Mouse (Mus musculus) forebrain, embryonic 12.5 days (tissue): ENCODE measurements around the gene Zdhhc6. TPM values are rescaled to one million over a fixed set of nuclear protein-coding genes. Genes with fewer than 3 reads are reported as not detected.

Experiments
- ATAC-seq: fragments of 200-750 bp; cut with Nextera tagmentation; 2 replicates; pipeline ENCODE4 v1.8.0; 2017; ENCODE audit warnings: moderate TSS enrichment; ENCODE audit not compliant: low FRiP score
- H3K27ac ChIP-seq: fragments of 300-500 bp; sonication (generic); 2 replicates; pipeline ENCODE4 v1.5.1; 2016; ENCODE audit warnings: mild to moderate bottlenecking
- H3K27me3 ChIP-seq: fragments of 300-500 bp; sonication (generic); 2 replicates; pipeline ENCODE4 v1.6.1; 2016; ENCODE audit warnings: mild to moderate bottlenecking
- H3K36me3 ChIP-seq: fragments of 300-500 bp; sonication (generic); replicated peaks from 2 replicates; pipeline ENCODE4 v1.6.1; 2016; ENCODE audit warnings: mild to moderate bottlenecking
- H3K4me1 ChIP-seq: fragments of 300-500 bp; sonication (generic); 2 replicates; pipeline ENCODE4 v1.6.1; 2016
- H3K4me2 ChIP-seq: fragments of 300-500 bp; sonication (generic); 2 replicates; pipeline ENCODE4 v1.6.1; 2016; ENCODE audit warnings: mild to moderate bottlenecking, moderate library complexity
- H3K4me3 ChIP-seq: fragments of 300-500 bp; sonication (generic); replicated peaks from 2 replicates; pipeline ENCODE4 v1.5.1; 2016; ENCODE audit warnings: mild to moderate bottlenecking
- H3K9ac ChIP-seq: fragments of 300-500 bp; sonication (generic); 2 replicates; pipeline ENCODE4 v1.6.1; 2016; ENCODE audit warnings: mild to moderate bottlenecking
- H3K9me3 ChIP-seq: fragments of 300-500 bp; sonication (generic); 2 replicates; pipeline ENCODE4 v1.6.1; 2016
- WGBS: fragments of 180-500 bp; shearing (Covaris S2); methylation state at CpG from one replicate; pipeline ENCODE4 v1.1.7; 2016; 5-methylcytosine and 5-hydroxymethylcytosine counted together
- polyA plus RNA-seq: library from polyadenylated mRNA; unstranded; fragments of >200 nt; fragmentation: Nextera tagmentation; extraction: Ambion mirVana; gene quantifications from 2 replicates; pipeline ENCODE4 v1.2.1, GENCODE M21; 2016

Gene Zdhhc6
- polyA plus RNA-seq, 1 experiment from 2014 or later: 97.7 TPM

DNA sequence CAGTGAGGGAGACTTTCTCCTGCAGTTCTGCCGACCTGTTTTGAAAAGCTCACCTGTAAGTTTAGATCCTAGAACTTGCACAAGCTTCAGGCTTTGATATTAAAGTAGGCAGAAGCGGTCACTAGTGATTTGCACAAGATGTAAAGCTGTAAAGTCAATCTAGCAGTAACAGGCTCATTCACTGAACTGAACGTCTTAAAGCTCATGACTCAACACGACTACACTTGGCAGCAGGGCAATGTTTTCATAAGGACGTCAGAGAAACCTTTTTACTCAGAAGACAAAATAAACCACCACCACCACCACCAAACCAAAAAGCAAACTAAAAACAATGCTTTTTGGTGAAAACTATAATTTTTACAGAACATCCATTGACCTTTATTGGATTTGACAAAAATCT, 17.9 kb downstream of the Zdhhc6 start:
- WGBS: 90% methylated on average over 5 of the region's 5 CpGs
- H3K4me3 ChIP-seq: no peak overlapping the region
- H3K27me3 ChIP-seq: no peaks in the 10 kb centered on the region
- H3K4me2 ChIP-seq: no peak overlapping the region
- no peaks in the 10 kb centered on the region for H3K9me3 ChIP-seq
- peaks cover 65% of the 10 kb centered on the region for H3K36me3 ChIP-seq
- H3K9ac ChIP-seq: no peak overlapping the region
- peaks cover 5% of the 10 kb centered on the region for H3K4me1 ChIP-seq
- H3K27ac ChIP-seq: no peak overlapping the region
- no peak for ATAC-seq

DNA sequence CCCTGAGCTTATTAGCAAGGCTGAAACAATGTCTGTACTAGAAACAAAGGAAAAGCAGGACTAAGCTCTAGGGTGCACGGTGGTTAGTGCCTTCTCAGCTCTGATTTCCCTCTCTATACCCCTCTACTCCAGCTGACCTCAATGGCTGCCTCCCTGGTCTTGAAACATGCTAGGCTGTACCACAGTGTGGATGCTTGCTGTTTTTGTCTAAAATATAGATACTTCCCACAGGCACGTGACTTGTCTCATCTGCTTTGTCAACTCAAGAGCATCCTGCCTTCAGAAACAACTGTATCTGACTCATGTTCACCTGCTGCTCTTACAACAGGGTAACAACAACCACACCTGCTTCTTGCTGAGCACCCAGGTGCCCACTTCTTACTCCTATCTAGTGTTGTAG, 18.3 kb downstream of the Zdhhc6 start:
- peaks cover 60% of the 10 kb centered on the region for H3K36me3 ChIP-seq
- H3K27ac ChIP-seq: no peak overlapping the region
- H3K9ac ChIP-seq: no peak overlapping the region

DNA sequence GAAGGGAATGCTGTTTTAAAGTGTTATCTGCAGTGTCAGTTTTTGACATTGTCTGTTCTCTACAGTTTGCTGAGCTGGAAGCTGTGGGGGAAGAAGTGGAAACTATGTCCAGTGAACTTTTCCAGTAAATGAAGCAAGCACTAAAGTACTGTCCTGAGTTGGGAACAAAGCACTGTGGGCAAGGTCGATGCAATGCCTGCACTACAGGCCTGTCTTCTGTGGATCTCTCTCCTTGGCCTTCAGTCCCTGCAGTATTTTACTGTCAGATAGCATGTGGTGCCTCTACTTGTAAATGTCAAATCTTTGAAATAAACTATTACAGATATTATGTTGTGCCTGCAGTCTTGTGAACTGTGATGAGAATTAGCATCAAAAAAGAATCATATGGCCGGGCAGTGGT, 19.5 kb downstream of the Zdhhc6 start:
- H3K9ac ChIP-seq: no peak overlapping the region
- H3K36me3 ChIP-seq: peaks cover 49% of the 10 kb centered on the region
- 90% methylated on average over 2 of the region's 2 CpGs for WGBS
- no peak overlapping the region for H3K4me2 ChIP-seq
- H3K27ac ChIP-seq: no peak overlapping the region
- H3K4me1 ChIP-seq: peaks cover 7% of the 10 kb centered on the region
- no peaks in the 10 kb centered on the region for H3K27me3 ChIP-seq
- no peaks in the 10 kb centered on the region for H3K9me3 ChIP-seq
- no peak overlapping the region for H3K4me3 ChIP-seq
- ATAC-seq: no peak

More for the DNA sequence above, 18.3 kb downstream of the Zdhhc6 start:
- WGBS: 91% methylated on average over 2 of the region's 2 CpGs
- Histone ChIP-seq H3K27me3 (no peaks in the 10 kb centered on the region), H3K9me3 (no peaks in the 10 kb centered on the region), H3K4me2 (no peak overlapping the region), H3K4me1 (peaks cover 7% of the 10 kb centered on the region), H3K4me3 (no peak overlapping the region)
- ATAC-seq: no peak

DNA sequence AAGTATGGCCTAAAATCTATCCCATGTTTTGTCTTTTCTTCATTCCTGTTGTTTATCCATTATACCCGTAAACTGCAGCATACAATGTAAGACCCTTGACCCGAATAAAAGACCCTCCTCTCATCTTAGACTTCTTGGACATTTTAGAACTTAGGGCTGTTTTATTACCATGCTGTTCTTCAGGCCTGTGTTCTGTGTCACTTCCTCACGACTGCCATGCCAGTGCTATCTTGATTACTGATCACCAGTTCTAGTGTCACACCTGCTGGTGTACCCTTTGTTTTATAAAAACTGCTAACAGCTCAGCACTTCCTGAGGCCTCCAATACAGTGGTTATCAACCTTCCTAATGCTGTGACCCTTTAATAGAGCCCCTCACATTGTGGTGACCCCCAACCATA, 20.3 kb downstream of the Zdhhc6 start:
- Histone ChIP-seq H3K9ac (no peak overlapping the region), H3K36me3 (peaks cover 42% of the 10 kb centered on the region), H3K27ac (no peak overlapping the region), H3K4me3 (no peak overlapping the region), H3K27me3 (no peaks in the 10 kb centered on the region), H3K9me3 (no peaks in the 10 kb centered on the region), H3K4me1 (peaks cover 7% of the 10 kb centered on the region), H3K4me2 (no peak overlapping the region)
- 87% methylated on average over 3 of the region's 3 CpGs for WGBS
- no peak for ATAC-seq

DNA sequence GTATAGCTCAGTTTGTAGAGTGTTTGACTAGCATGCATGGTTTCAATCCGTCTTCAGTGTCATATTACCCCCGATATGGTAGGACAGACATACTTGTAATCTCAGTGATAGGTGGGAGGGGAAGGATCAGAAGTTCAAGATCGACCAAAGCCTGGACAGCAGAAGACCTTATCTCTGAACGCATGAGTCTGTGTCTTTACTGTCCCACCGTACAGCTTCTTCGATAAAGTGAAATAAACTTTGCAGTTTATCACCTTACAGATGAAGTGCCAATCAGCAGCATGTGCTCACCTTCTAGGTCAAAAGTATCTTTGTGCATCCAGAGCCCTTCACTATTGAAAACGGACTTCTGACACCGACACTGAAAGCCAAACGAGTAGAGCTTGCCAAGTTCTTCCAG, 20.8 kb downstream of the Zdhhc6 start:
- Histone ChIP-seq H3K4me3 (no peak overlapping the region), H3K9me3 (no peaks in the 10 kb centered on the region), H3K27me3 (no peaks in the 10 kb centered on the region), H3K27ac (no peak overlapping the region), H3K9ac (no peak overlapping the region), H3K4me2 (no peak overlapping the region), H3K4me1 (peaks cover 7% of the 10 kb centered on the region), H3K36me3 (peaks cover 40% of the 10 kb centered on the region)
- WGBS: 93% methylated on average over 9 of the region's 9 CpGs
- no peak for ATAC-seq

DNA sequence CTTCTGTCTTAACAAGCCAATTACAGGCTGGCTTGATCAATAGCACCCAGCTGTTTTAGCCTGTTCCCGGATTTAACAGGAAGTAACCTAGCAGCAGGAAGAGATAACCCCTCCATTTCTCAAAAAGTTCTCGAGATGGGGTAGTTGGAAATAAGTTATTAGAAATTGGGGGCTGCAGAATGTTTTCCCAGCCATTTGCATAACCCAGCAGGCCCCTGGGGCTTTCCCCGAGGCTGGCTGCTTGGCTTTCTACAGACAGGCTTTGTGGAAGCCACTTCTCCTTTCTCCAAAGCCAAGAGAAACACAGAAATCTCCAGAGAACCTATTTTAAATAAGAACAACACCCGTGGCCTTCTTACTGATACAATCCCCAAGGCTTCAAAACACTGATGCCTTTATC, 22.7 kb downstream of the Zdhhc6 start:
- ATAC-seq: no peak
- Histone ChIP-seq H3K9ac (no peak overlapping the region), H3K4me2 (no peak overlapping the region), H3K27me3 (no peaks in the 10 kb centered on the region), H3K36me3 (peaks cover 41% of the 10 kb centered on the region), H3K27ac (no peak overlapping the region), H3K9me3 (no peaks in the 10 kb centered on the region), H3K4me1 (peaks cover 7% of the 10 kb centered on the region), H3K4me3 (no peak overlapping the region)
- 13% methylated on average over 4 of the region's 4 CpGs for WGBS

DNA sequence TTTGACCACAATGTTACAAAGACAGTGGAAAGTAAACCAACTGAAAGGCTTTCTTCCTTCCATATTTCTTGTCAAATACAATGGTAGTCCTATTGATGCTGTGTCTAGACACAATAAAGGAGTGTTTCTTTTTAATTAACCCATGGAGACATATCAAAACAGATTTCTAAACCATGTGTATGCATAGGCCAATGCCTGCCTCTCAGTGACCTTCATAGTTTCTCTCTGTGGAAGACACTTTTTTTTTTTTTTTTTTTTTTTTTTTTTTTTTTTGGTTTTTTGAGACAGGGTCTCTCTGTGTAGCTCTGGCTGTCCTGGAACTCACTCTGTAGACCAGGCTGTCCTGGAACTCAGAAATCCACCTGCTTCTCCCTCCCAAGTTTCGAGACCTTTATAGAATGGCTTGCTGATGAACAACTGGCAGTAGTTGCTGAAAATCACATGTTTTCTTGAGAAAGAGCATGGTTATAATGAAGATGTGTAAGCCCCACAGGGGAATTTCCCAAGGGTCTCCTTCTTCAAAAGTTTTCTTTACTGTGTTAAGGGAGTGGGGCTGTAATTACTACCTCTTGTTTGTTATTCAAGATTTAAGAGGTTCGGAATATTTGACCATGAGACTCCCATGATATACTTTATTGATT, 23.5 kb downstream of the Zdhhc6 start:
- no peak for ATAC-seq
- Histone ChIP-seq H3K4me1 (peaks cover 7% of the 10 kb centered on the region), H3K9me3 (no peaks in the 10 kb centered on the region), H3K27ac (no peak overlapping the region), H3K27me3 (no peaks in the 10 kb centered on the region), H3K9ac (no peak overlapping the region), H3K4me2 (no peak overlapping the region), H3K36me3 (peaks cover 35% of the 10 kb centered on the region), H3K4me3 (no peak overlapping the region)
- WGBS: 84% methylated on average over 2 of the region's 2 CpGs

DNA sequence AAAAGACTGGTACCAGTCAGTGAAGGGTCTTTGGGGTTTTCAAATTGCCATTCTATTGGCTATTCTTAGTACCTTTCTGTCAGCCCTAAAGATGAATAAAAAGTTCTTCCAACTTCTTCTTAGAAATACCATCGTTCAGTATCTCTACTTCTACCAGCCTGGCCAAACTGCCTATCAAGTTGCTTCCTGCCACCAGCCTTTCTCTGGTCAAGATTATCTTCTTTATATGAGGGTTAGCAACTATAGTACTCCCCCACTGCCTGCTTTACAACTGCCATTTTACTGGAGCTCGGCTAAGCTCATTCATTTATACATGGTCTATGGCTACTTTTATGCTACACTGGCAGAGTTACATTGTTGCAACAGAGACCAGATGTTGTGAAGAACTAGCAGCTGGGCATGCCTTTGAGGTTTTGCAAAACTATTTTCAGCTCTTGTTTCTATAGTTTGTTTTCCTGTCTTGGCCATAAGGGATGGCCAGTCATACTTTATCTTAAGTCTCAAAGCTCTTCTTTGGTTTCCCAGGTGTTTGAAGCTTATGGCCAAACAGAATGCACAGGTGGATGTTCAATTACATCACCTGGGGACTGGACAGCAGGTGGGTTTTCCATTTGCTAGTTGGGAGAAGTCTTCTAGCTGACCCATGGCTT, 25.1 kb downstream of the Zdhhc6 start:
- no peaks in the 10 kb centered on the region for H3K9me3 ChIP-seq
- peaks cover 7% of the 10 kb centered on the region for H3K4me1 ChIP-seq
- no peak for ATAC-seq
- no peak overlapping the region for H3K4me3 ChIP-seq
- no peak overlapping the region for H3K4me2 ChIP-seq
- H3K36me3 ChIP-seq: peaks cover 23% of the 10 kb centered on the region; the same call in 1 of the 2 replicates
- 87% methylated on average over 2 of the region's 2 CpGs for WGBS
- H3K27me3 ChIP-seq: no peaks in the 10 kb centered on the region
- H3K27ac ChIP-seq: no peak overlapping the region
- no peak overlapping the region for H3K9ac ChIP-seq

DNA sequence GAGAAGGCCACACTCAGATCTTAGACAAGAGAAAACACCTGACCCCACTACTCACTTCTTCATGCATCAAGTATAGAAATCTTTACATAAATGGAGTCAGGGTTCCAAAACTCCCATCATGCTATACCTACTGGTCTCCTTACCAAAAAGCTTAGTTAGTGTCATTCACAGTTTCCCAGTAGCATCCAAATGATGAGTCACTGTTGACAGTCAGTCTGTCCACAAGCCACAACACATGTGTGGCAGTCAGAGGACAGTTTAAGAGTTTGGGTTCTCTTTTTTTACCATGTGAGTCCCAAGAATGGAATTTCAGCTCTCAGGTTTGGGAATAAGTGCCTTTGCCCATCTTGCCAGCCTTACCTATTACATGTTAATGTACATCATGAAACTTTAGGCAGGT, 26.9 kb downstream of the Zdhhc6 start:
- no peaks in the 10 kb centered on the region for H3K9me3 ChIP-seq
- peaks cover 7% of the 10 kb centered on the region for H3K4me1 ChIP-seq
- H3K9ac ChIP-seq: no peak overlapping the region
- no peak overlapping the region for H3K27ac ChIP-seq
- H3K4me3 ChIP-seq: no peak overlapping the region
- no peaks in the 10 kb centered on the region for H3K27me3 ChIP-seq
- ATAC-seq: no peak
- peaks cover 13% of the 10 kb centered on the region; the same call in 1 of the 2 replicates for H3K36me3 ChIP-seq
- H3K4me2 ChIP-seq: no peak overlapping the region

DNA sequence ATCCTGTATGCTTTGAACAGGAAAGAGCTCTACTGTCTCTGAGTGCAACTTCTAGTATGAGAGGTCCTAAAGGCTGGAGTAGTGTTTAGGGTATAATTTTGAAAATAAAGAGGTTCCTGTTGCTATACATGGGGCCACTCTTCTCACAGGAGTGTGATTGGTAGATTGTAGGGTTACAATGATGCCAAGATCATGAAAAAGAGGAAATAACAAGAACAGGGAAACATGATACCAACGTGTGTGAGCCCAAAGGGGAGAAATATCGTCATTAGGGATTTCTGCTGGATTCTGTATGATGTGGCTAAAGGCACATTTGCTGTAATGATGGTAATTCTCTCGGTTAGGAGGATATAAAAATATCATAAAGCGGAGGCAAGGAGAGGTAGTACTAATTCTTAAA, 29.8 kb downstream of the Zdhhc6 start:
- 93% methylated on average over 4 of the region's 4 CpGs for WGBS
- no peak overlapping the region for H3K9ac ChIP-seq
- no peak overlapping the region for H3K4me3 ChIP-seq
- no peak for ATAC-seq
- H3K27ac ChIP-seq: no peak overlapping the region
- no peaks in the 10 kb centered on the region for H3K4me1 ChIP-seq
- H3K9me3 ChIP-seq: no peaks in the 10 kb centered on the region
- no peak overlapping the region for H3K4me2 ChIP-seq
- H3K27me3 ChIP-seq: no peaks in the 10 kb centered on the region
- H3K36me3 ChIP-seq: peaks cover 18% of the 10 kb centered on the region; the same call in 1 of the 2 replicates

DNA sequence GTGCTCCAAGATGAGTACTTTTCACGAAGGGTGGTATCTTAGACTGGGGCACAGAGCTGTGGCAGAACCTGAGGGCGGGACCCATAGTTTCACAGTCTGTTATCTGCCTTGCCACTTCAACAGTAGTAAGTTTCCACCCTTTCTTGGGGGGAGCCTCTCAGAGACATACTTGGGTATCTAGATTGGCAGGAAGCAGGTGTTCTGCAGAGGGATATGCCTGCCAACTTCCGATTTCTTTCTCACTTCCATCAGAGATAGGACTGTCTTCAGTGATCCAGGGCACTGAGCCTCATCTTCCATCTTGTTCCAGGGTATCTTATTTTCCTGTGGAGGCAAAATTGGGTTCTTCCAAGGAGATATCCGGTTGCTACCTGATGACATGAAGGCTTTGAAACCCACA, 31.7 kb downstream of the Zdhhc6 start:
- Histone ChIP-seq H3K27ac (no peak overlapping the region), H3K36me3 (peaks cover 17% of the 10 kb centered on the region; the same call in 1 of the 2 replicates), H3K9ac (no peak overlapping the region), H3K4me1 (no peaks in the 10 kb centered on the region), H3K27me3 (no peaks in the 10 kb centered on the region), H3K4me3 (no peak overlapping the region), H3K9me3 (no peaks in the 10 kb centered on the region), H3K4me2 (no peak overlapping the region)
- WGBS: 94% methylated on average over 4 of the region's 4 CpGs
- ATAC-seq: no peak

DNA sequence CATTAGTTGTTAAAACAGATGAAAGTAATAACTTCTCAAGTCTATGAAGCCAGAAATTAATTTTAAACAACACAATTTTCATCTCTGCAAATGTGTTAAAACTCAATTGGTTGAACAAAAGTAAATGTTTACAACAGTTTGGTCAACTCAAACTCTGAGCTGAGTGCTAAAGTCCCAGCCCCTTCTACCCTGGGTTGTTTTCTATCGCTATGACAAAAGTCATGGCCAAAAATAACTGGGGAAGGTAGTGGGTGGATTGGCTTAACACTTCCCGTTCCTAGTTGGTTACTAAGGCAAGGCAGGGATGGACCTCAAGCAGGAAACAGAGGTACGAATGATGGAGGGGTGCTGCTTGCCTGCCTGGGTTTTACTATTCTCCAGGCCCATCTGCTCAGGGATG, 39.1 kb downstream of the Zdhhc6 start:
- Histone ChIP-seq H3K4me3 (no peak overlapping the region), H3K9ac (no peak overlapping the region), H3K27me3 (no peaks in the 10 kb centered on the region), H3K27ac (no peak overlapping the region), H3K4me1 (no peaks in the 10 kb centered on the region), H3K9me3 (no peaks in the 10 kb centered on the region), H3K36me3 (peaks cover 5% of the 10 kb centered on the region; the same call in 1 of the 2 replicates), H3K4me2 (no peak overlapping the region)
- WGBS: 96% methylated on average over 3 of the region's 3 CpGs
- ATAC-seq: no peak

DNA sequence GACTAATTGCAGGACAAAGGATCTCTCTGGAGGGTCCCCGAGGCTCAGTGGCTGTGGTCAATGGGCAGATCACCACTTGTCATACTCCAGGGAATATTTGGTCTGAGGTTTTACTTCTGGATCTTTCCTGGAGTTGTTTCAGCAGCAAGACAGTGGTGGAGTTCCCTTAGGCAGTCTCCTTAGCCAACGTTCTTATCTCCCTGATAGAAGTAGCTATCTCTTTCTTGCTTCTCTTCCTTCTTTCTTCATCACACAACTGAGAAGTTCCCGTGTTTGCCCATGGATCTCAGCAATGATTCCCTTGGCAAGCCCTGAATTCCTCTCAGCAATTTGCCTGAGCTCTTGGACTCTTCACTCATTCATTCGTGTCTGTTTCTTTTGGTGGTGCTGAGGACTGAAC, 39.7 kb downstream of the Zdhhc6 start:
- Histone ChIP-seq H3K27me3 (no peaks in the 10 kb centered on the region), H3K4me3 (no peak overlapping the region), H3K4me2 (no peak overlapping the region), H3K27ac (no peak overlapping the region), H3K9ac (no peak overlapping the region), H3K4me1 (peaks cover 4% of the 10 kb centered on the region), H3K9me3 (no peaks in the 10 kb centered on the region), H3K36me3 (no peaks in the 10 kb centered on the region)
- 79% methylated on average over 4 of the region's 4 CpGs for WGBS
- no peak for ATAC-seq
